12 mouse cellular contexts compared by ENCODE assay signal in the genomic region with DNA sequence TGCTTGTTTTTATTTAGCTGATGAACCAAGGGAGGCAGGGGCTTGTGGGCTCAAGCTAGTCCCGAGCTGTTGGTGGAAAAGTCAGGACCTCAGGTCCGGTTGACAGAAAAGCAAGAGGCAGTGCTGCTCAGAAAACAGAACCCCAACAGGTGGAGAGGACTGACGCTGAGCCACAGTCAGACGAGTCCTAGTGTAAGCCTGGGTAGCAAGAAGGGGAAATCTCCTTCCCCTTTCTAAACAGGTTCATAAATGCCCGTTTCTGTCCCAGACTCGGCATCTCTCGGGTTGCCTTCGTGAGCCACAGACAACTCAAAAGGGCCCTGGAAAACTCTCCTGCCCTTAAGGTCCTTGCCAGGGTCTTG. TPM values are rescaled to one million over a fixed set of nuclear protein-coding genes. Genes with fewer than 3 reads are reported as not detected.
A peak's percentile ranks its signal among the peaks of the same experiment; 100 is the strongest.
DNase-seq lines count a peak whose midpoint lies in the region; ATAC-seq lines count a peak whose summit lies in the region.
"Had no signal": no experiment of that assay in that cellular context is flagged by ENCODE, and none has a peak within 500 bp of the region (broad histone marks: within the 10 kb centered on the region; RNA-seq: fewer than 3 reads in every experiment).

No protein-coding gene starts in this region.

- H3K4me1 ChIP-seq in hindbrain, embryonic 14.5 days (replicated peaks; ENCODE audit: control insufficient read depth, insufficient read depth, low read length) = peaks cover 17% of the 10 kb centered on the region
- peaks cover 13% of the 10 kb centered on the region for H3K4me1 ChIP-seq in hindbrain, embryonic 12.5 days
- peaks cover 41% of the 10 kb centered on the region for H3K4me1 ChIP-seq in liver, embryonic 15.5 days (replicated peaks)
- no peaks in the 10 kb centered on the region for H3K4me1 ChIP-seq in stomach, embryonic 15.5 days

- no peak for DNase-seq in hindbrain, embryonic 14.5 days (ENCODE audit: low spot score)
- peak; percentile 75 to 77 for DNase-seq in spleen, postnatal 36 days (ENCODE audit: low spot score in 2 of 2)
- no peak for DNase-seq in spleen, postnatal 14 days (ENCODE audit: low spot score in 2 of 2)
- DNase-seq in adrenal gland, postnatal 36 days = no peak
- no peak for DNase-seq in thymus, postnatal 14 days

- no peak for ATAC-seq in hindbrain, embryonic 14.5 days (ENCODE audit: low FRiP score)
- no peak for ATAC-seq in hindbrain, embryonic 12.5 days (ENCODE audit: low FRiP score)
- no peak for ATAC-seq in liver, embryonic 15.5 days (ENCODE audit: insufficient read depth)
- no peak for ATAC-seq in stomach, embryonic 15.5 days (ENCODE audit: insufficient read depth, low FRiP score, low read depth)
- ATAC-seq: intestine, embryonic 15.5 days had no signal

- WGBS in hindbrain, embryonic 14.5 days = 89% methylated on average over 8 of the region's 8 CpGs
- WGBS in hindbrain, embryonic 12.5 days = 92% methylated on average over 8 of the region's 8 CpGs
- WGBS in liver, embryonic 15.5 days (ENCODE audit: insufficient replicate concordance) = 16% methylated on average over 8 of the region's 8 CpGs
- WGBS in stomach, embryonic 15.5 days = 76% methylated on average over 8 of the region's 8 CpGs

- H3K9me3 ChIP-seq in hindbrain, embryonic 14.5 days (ENCODE audit: control insufficient read depth, low read length) = no peaks in the 10 kb centered on the region
- H3K9me3 ChIP-seq in hindbrain, embryonic 12.5 days (replicated peaks) = no peaks in the 10 kb centered on the region
- H3K9me3 ChIP-seq in liver, embryonic 15.5 days (replicated peaks) = no peaks in the 10 kb centered on the region
- H3K9me3 ChIP-seq in stomach, embryonic 15.5 days = no peaks in the 10 kb centered on the region
- H3K9me3 ChIP-seq: intestine, embryonic 15.5 days; limb, embryonic 12.5 days; midbrain, embryonic 10.5 days had no signal

- H3K4me2 ChIP-seq in hindbrain, embryonic 14.5 days (replicated peaks) = no peak overlapping the region
- no peak overlapping the region for H3K4me2 ChIP-seq in hindbrain, embryonic 12.5 days (replicated peaks)
- peak overlapping the region; percentile 13 for H3K4me2 ChIP-seq in liver, embryonic 15.5 days
- H3K4me2 ChIP-seq in stomach, embryonic 15.5 days = no peak overlapping the region
- H3K4me2 ChIP-seq: heart, embryonic 11.5 days; limb, embryonic 12.5 days had no signal

- H3K36me3 ChIP-seq in hindbrain, embryonic 14.5 days (replicated peaks; ENCODE audit: control insufficient read depth, insufficient read depth) = no peaks in the 10 kb centered on the region
- H3K36me3 ChIP-seq in hindbrain, embryonic 12.5 days = no peaks in the 10 kb centered on the region
- H3K36me3 ChIP-seq in liver, embryonic 15.5 days (replicated peaks) = no peaks in the 10 kb centered on the region
- H3K36me3 ChIP-seq in stomach, embryonic 15.5 days = no peaks in the 10 kb centered on the region
- H3K36me3 ChIP-seq: intestine, embryonic 15.5 days; limb, embryonic 12.5 days; midbrain, embryonic 10.5 days had no signal

- H3K4me3 ChIP-seq in hindbrain, embryonic 14.5 days (replicated peaks; ENCODE audit: low read length) = no peak overlapping the region
- H3K4me3 ChIP-seq in hindbrain, embryonic 12.5 days = no peak overlapping the region
- no peak overlapping the region for H3K4me3 ChIP-seq in liver, embryonic 15.5 days (replicated peaks)
- no peak overlapping the region for H3K4me3 ChIP-seq in stomach, embryonic 15.5 days (replicated peaks)
- H3K4me3 ChIP-seq: intestine, embryonic 15.5 days; limb, embryonic 12.5 days; midbrain, embryonic 10.5 days had no signal

- H3K27ac ChIP-seq in hindbrain, embryonic 14.5 days = 0 out of 2 replicates have a peak overlapping the region, but pooled peaks have one; percentile 43
- no peak overlapping the region for H3K27ac ChIP-seq in hindbrain, embryonic 12.5 days
- H3K27ac ChIP-seq in liver, embryonic 15.5 days (replicated peaks) = peak overlapping the region; percentile 61; the same call in 1 of the 2 replicates
- H3K27ac ChIP-seq in stomach, embryonic 15.5 days = peak overlapping the region; percentile 38; the same call in 1 of the 2 replicates
- H3K27ac ChIP-seq: intestine, embryonic 15.5 days had no signal

- H3K9ac ChIP-seq in hindbrain, embryonic 14.5 days = no peak overlapping the region
- no peak overlapping the region for H3K9ac ChIP-seq in hindbrain, embryonic 12.5 days
- H3K9ac ChIP-seq in liver, embryonic 15.5 days = no peak overlapping the region
- H3K9ac ChIP-seq in stomach, embryonic 15.5 days = no peak overlapping the region
- H3K9ac ChIP-seq: intestine, embryonic 15.5 days; limb, embryonic 12.5 days had no signal

- no peaks in the 10 kb centered on the region for H3K27me3 ChIP-seq in hindbrain, embryonic 14.5 days (ENCODE audit: control insufficient read depth, insufficient read depth, low read length)
- H3K27me3 ChIP-seq in hindbrain, embryonic 12.5 days = no peaks in the 10 kb centered on the region
- H3K27me3 ChIP-seq in liver, embryonic 15.5 days = no peaks in the 10 kb centered on the region
- no peaks in the 10 kb centered on the region for H3K27me3 ChIP-seq in stomach, embryonic 15.5 days (replicated peaks)
- H3K27me3 ChIP-seq: intestine, embryonic 15.5 days; limb, embryonic 12.5 days had no signal

RNA-seq across cellular contexts. Expression of gene Pik3ap1, which starts 40.3 kb away (rescaled TPM):
- polyA plus RNA-seq in hindbrain, embryonic 14.5 days (2014; fragmentation: Nextera tagmentation; extraction: Ambion mirVana) = 1.7 and 2.2 TPM in 2 replicates
- polyA plus RNA-seq in hindbrain, embryonic 12.5 days (2016; fragmentation: Nextera tagmentation; extraction: Ambion mirVana) = 2.5 and 2.9 TPM in 2 replicates
- 11.3 and 14.3 TPM in 2 replicates for polyA plus RNA-seq in liver, embryonic 15.5 days (2015; fragmentation: Nextera tagmentation; extraction: Ambion mirVana)
- polyA plus RNA-seq in stomach, embryonic 15.5 days (2015; fragmentation: Nextera tagmentation; extraction: Ambion mirVana) = 10.5 and 13.8 TPM in 2 replicates
- total RNA-seq in adrenal gland, postnatal 36 days (2021) = 10 to 100 TPM in 1 of 2 experiments, 1 to 10 TPM in 1; 9.1 to 19.5 TPM

Comparison
In these comparisons a context has a peak if more than half of its experiments do, and no peak if none do; other contexts are left out.
1. DNase-seq: peak in spleen, postnatal 36 days (2 of 2); none in hindbrain, embryonic 14.5 days (single experiment), spleen, postnatal 14 days (0 of 2), adrenal gland, postnatal 36 days (0 of 2) and thymus, postnatal 14 days (single experiment).